Mouse (Mus musculus): ENCODE measurements at regions not wholly inside any gene's neighbourhood (a gene's known extent, or its start where the extent isn't known, plus 50 kb on each side); places are given as distances from the start of the nearest gene placed in this dataset.

DNA sequence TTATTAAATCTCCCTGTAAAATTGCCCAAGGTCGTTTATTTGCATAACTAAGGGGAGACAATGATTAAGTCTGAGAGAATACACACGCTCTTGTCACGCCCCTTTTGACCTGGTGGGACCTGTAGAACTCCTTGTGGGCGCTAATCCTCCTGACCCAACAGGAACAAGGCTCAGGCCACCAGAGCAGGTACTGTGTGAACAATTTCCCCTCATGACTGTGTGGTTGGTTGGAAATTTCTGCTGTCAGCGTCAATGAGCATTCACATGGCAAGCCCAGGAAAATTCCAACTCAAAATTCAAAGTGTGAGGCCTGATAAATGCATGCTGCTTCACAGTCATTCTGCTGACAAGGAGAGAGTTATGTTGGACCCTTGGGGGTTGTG, 74.2 kb upstream of the Bod1 start:
- H3K9me3 ChIP-seq = peaks cover 6% of the 10 kb centered on the region; the same call in 1 of the 2 replicates
- peaks cover 49% of the 10 kb centered on the region for H3K4me1 ChIP-seq
- H3K4me3 ChIP-seq (replicated peaks) = no peak overlapping the region
- TF ChIP-seq GATA1 (IDR thresholded peaks at IDR 0.05; ENCODE audit: borderline replicate concordance, low read length) (no peak), FLI1 (IDR thresholded peaks at IDR 0.05; ENCODE audit: low read length) (no peak)
- peaks cover 45% of the 10 kb centered on the region for H3K27me3 ChIP-seq (replicated peaks)
- H3K36me3 ChIP-seq (replicated peaks; ENCODE audit: low read length) = no peaks in the 10 kb centered on the region

DNA sequence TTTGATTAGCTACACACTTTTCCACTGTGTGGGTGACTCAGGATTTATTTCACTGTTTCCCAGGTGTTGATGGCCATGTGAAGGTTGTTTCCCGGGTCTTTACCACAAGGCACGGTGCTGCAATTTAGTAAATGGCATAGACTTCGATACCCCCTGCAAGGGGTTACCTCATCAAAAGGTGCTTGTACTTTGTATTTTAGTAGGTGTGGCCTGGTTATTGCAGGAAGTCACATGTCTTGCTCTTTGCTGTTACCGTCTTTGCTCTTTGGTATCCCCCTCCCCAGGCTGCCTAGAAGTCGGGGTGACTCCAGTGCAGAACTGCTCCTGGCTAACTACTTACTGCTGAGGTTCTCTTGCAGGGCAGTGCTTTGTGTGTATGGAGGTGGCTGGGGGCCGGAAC, 74.8 kb upstream of the Bod1 start:
- Histone ChIP-seq H3K9me3 (peaks cover 6% of the 10 kb centered on the region; the same call in 1 of the 2 replicates), H3K4me1 (peaks cover 45% of the 10 kb centered on the region)
- TF ChIP-seq FLI1 (IDR thresholded peaks at IDR 0.05; ENCODE audit: low read length) (no peak), GATA1 (IDR thresholded peaks at IDR 0.05; ENCODE audit: borderline replicate concordance, low read length) (no peak)

DNA sequence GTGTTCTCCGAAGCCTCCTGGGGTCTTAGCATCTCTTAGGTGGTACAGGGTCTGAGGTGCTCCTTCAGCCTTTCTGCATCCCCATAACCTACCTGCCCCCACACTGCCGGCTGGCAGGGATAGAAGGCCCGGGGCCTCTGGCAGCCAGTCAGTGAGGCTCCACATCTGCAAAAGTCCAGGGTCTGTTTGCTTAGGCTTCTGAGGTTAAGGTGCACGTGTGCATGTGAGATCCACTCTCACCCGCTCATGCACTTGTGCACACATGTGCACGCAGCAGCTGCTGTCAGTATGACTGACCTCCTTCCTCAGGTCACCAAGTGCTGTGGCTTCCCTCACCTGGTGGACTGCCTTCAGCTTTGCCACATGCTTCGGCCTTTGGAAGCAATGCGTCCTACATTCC, 75.3 kb upstream of the Bod1 start:
- H3K4me1 ChIP-seq = peaks cover 49% of the 10 kb centered on the region
- H3K36me3 ChIP-seq (replicated peaks; ENCODE audit: low read length) = no peaks in the 10 kb centered on the region
- no peak overlapping the region for H3K4me3 ChIP-seq (replicated peaks)
- H3K27me3 ChIP-seq (replicated peaks) = peaks cover 37% of the 10 kb centered on the region
- no peak for TF ChIP-seq FLI1 (IDR thresholded peaks at IDR 0.05; ENCODE audit: low read length)
- TF ChIP-seq GATA1 (IDR thresholded peaks at IDR 0.05; ENCODE audit: borderline replicate concordance, low read length) = no peak
- H3K9me3 ChIP-seq = peaks cover 6% of the 10 kb centered on the region; the same call in 1 of the 2 replicates

More for the DNA sequence above, 74.8 kb upstream of the Bod1 start:
- no peaks in the 10 kb centered on the region for H3K36me3 ChIP-seq (replicated peaks; ENCODE audit: low read length)
- H3K27me3 ChIP-seq (replicated peaks) = peaks cover 40% of the 10 kb centered on the region
- no peak overlapping the region for H3K4me3 ChIP-seq (replicated peaks)

DNA sequence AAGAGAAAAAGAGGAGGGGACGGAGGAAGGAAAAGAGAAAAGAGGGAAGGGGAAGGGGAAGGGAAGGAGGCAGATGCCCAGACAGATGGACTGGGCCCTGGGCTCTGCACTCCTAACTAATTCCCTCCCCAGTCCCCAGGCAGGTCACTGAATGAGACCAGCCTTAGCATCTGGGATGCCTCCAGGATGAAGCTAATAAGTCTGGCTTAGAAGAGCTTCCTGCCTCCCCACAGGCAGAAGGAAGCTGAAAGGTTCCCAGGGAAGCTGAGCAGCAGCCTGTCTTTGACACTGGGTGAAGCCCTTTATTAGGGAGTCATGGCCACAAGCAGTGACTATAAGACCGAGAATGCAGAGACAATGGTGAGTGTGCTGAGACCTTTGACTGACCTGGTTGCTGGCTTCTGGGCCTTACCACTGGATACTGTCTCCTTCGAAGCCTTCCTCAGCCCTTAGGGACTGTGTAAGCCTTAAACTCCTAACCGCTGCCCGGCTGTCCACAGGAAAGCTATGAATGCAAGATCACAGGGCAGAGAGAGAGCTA, 76.7 kb upstream of the Bod1 start:
- TF ChIP-seq GATA1 (IDR thresholded peaks at IDR 0.05; ENCODE audit: borderline replicate concordance, low read length) = no peak
- peaks cover 6% of the 10 kb centered on the region; the same call in 1 of the 2 replicates for H3K9me3 ChIP-seq

DNA sequence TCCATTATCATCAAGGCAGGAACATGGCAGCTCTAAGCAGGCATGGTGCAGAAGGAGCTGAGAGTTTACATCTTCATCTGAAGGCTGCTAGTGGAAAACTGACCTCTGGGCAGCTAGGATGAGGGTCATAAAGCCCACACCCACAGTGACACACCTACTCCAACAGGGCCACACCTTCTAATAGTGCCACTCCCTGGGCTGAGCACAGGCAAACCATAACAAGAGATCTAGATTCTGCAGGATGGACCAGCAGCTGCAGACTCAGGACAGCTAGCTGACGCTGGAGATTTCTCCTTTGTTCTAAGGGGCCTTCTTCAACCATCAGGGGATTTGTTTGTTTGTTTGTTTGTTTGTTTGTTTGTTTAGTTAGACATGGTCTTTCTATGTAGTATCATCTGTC, 79.6 kb upstream of the Bod1 start:
- Histone ChIP-seq H3K4me1 (peaks cover 54% of the 10 kb centered on the region), H3K36me3 (replicated peaks; ENCODE audit: low read length) (no peaks in the 10 kb centered on the region), H3K9me3 (peaks cover 6% of the 10 kb centered on the region; the same call in 1 of the 2 replicates), H3K4me3 (replicated peaks) (no peak overlapping the region), H3K27me3 (replicated peaks) (peaks cover 12% of the 10 kb centered on the region)
- TF ChIP-seq FLI1 (IDR thresholded peaks at IDR 0.05; ENCODE audit: low read length) (no peak), GATA1 (IDR thresholded peaks at IDR 0.05; ENCODE audit: borderline replicate concordance, low read length) (no peak)

More for the DNA sequence above, 76.7 kb upstream of the Bod1 start:
- H3K27me3 ChIP-seq (replicated peaks) = peaks cover 32% of the 10 kb centered on the region
- no peak overlapping the region for H3K4me3 ChIP-seq (replicated peaks)
- H3K36me3 ChIP-seq (replicated peaks; ENCODE audit: low read length) = no peaks in the 10 kb centered on the region
- H3K4me1 ChIP-seq = peaks cover 45% of the 10 kb centered on the region

DNA sequence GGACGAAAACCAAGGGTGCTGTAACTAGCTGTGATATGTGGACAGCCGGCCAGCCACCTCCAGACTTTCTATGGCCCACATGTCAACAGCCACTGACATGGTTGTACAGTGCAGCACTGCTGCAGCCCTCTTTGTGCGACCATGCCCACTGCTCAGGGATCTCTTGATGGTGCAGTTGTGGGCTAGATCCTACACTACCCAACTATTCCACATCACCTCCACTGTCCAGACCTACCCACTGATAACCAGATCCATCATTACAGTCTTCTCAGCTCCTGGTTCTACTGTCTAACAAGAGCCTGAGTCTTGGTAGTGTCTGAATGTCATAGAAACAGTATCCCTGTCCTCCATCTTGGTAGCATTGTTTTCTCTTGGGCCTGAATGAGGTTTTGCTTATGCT, 81.5 kb upstream of the Bod1 start:
- no peak for TF ChIP-seq GATA1 (IDR thresholded peaks at IDR 0.05; ENCODE audit: borderline replicate concordance, low read length)
- TF ChIP-seq FLI1 (IDR thresholded peaks at IDR 0.05; ENCODE audit: low read length) = no peak
- peaks cover 50% of the 10 kb centered on the region for H3K4me1 ChIP-seq
- no peak overlapping the region for H3K4me3 ChIP-seq (replicated peaks)
- H3K27me3 ChIP-seq (replicated peaks) = peaks cover 14% of the 10 kb centered on the region
- H3K9me3 ChIP-seq = peaks cover 6% of the 10 kb centered on the region; the same call in 1 of the 2 replicates
- no peaks in the 10 kb centered on the region for H3K36me3 ChIP-seq (replicated peaks; ENCODE audit: low read length)

DNA sequence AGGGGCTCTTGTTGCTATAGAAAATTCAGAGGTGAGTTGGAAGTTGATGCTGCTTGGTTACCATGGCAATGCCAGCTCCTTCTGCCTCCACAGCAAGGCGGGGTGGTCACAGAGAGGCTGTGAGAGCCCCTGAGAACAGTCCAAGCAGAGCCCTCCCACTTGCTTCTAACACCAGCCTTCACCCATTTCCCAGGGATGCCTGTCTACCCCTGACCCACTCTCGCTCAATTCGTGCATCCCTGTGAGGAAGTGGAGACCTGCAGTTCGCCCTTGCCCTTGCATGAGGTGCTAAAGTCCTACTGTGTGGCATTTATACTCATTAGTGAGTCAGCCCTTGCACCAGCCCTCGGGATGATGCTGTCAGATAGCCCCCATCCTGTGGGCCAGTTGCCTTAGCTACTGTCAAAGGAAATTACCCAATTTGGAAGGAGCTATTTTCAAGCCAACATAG, 82.1 kb upstream of the Bod1 start:
- TF ChIP-seq FLI1 (IDR thresholded peaks at IDR 0.05; ENCODE audit: low read length) = no peak
- H3K27me3 ChIP-seq (replicated peaks) = peaks cover 14% of the 10 kb centered on the region
- no peaks in the 10 kb centered on the region for H3K36me3 ChIP-seq (replicated peaks; ENCODE audit: low read length)
- H3K4me1 ChIP-seq = peaks cover 45% of the 10 kb centered on the region
- no peak overlapping the region for H3K4me3 ChIP-seq (replicated peaks)
- peaks cover 6% of the 10 kb centered on the region; the same call in 1 of the 2 replicates for H3K9me3 ChIP-seq

- TF ChIP-seq GATA1 (IDR thresholded peaks at IDR 0.05; ENCODE audit: borderline replicate concordance, low read length) (no peak), FLI1 (IDR thresholded peaks at IDR 0.05; ENCODE audit: low read length) (no peak)
- Histone ChIP-seq H3K36me3 (replicated peaks; ENCODE audit: low read length) (no peaks in the 10 kb centered on the region), H3K4me3 (replicated peaks) (no peak overlapping the region), H3K4me1 (peaks cover 49% of the 10 kb centered on the region), H3K27me3 (replicated peaks) (peaks cover 14% of the 10 kb centered on the region), H3K9me3 (peaks cover 6% of the 10 kb centered on the region; the same call in 1 of the 2 replicates)
Measured at GRCm38 (mm10) chr11:31754416-31754815, 82.7 kb upstream of the Bod1 start.

DNA sequence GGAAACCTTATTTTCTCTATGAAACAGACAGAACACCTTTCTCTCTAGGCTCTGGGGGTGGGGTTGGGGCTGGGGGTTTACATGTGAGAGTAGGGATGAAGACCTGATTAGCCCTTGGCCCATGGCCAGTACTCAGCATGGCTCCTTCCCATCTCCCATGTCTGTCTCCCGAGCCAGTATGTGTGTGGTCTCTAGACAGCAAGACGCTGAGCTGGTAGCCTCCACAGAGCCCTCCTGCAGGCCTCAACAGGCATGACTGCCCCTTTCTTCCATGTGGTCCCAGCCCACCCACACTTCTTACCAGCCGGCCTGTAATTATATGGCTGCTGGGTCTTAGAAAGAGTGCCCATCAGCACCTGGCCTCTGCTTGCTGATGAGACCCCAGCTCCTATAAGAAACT, 84.2 kb upstream of the Bod1 start:
- TF ChIP-seq GATA1 (IDR thresholded peaks at IDR 0.05; ENCODE audit: borderline replicate concordance, low read length) = no peak
- H3K4me3 ChIP-seq (replicated peaks) = no peak overlapping the region
- H3K4me1 ChIP-seq = peaks cover 57% of the 10 kb centered on the region
- no peaks in the 10 kb centered on the region for H3K9me3 ChIP-seq
- H3K36me3 ChIP-seq (replicated peaks; ENCODE audit: low read length) = no peaks in the 10 kb centered on the region
- peaks cover 6% of the 10 kb centered on the region for H3K27me3 ChIP-seq (replicated peaks)

- Histone ChIP-seq H3K4me1 (peaks cover 63% of the 10 kb centered on the region), H3K9me3 (no peaks in the 10 kb centered on the region), H3K36me3 (replicated peaks; ENCODE audit: low read length) (no peaks in the 10 kb centered on the region), H3K4me3 (replicated peaks) (no peak overlapping the region), H3K27me3 (replicated peaks) (peaks cover 6% of the 10 kb centered on the region)
- no peak for TF ChIP-seq FLI1 (IDR thresholded peaks at IDR 0.05; ENCODE audit: low read length)
- TF ChIP-seq GATA1 (IDR thresholded peaks at IDR 0.05; ENCODE audit: borderline replicate concordance, low read length) = no peak
Measured at GRCm38 (mm10) chr11:31756355-31757145, 84.9 kb upstream of the Bod1 start.
